Mouse (Mus musculus) urinary bladder, postnatal 10 days (tissue): ENCODE results near the gene Ctsa.
"Not testable (repeated sequence)": the region's sequence is repeated elsewhere in the genome, so short reads cannot be mapped to it uniquely, and the experiment has no call there.

Source experiments
- DNase-seq: peaks from one replicate; pipeline ENCODE4 v3.0.0; 2022; ENCODE audit warnings: low spot score

Gene Ctsa

DNA sequence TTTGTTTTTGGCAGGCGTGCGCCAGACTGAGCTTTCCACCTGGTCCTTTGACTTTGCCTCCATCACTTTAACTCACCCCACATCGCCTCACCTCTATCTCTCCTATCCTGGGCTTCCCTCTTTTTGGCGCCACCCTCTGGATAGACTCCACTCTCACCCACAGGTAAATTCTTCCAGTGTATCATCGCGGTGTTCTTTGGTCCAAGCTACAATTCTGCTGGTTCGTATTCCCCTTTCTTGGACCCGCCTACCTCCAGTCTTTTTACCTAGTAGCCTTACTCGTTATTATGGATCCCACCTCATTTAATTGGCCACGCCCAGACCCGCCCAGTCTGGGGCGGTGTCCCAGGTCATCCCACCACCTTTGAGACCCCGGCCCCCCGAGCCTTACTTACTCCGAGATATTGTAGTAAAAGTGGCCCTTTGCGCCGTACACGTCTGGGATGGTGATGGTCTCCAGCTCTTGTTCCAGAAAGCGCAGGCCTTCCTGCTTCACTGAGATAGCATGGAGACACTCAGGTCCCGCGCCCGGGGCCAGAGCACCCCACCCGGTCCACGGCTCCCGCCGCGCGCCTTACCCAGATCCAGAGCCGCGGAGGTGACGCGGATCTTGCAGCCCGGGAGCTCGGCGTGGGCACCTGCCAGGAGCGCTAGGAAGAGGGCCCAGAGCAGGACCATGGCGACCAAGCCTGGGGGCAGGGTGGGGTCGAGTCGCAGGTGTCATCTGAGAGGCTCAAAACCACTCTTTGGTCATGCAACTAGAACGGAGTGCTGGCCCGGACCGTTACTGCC is 23.8 kb downstream of the Ctsa start:
- no peak for DNase-seq

DNA sequence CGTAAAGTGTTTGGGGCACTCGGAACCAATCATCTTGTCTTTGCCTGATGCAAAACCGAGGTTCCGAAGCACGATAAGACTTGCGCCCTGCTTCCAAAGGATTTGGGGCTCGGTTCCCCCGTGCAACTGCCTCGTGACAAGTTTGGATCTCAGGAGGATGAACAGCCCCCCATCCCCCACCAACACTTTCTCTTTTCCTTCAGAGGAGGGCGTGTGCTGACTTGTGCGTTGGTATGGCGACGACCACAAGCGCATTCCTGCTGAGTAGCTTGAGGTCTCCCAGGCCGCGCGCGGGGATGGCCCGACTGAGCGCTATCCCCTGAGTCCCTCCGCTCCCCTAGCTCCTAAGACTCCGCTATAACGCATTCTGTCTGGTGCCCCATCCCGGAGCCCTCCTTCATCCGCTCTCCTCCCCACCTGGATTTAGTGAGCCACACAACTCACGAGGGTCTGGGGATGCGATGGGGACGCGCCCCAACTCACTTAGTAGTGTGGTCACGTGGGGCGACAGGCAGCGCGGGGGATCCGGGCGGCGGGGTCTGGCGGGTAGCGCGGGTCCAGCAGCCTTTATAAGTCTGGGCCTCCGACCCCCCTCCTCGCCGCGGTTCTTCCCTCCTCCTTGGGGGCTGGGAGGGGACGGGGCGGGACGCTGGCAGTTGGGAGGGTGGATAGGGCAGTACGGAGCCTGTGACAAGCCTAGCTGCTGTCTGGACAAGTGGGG is 24.6 kb downstream of the Ctsa start, which contains the start of gene Pltp:
Gene Pltp, minus strand, starts transcription at position 611 of the 721 bp plus-strand sequence.
- no peak for DNase-seq

DNA sequence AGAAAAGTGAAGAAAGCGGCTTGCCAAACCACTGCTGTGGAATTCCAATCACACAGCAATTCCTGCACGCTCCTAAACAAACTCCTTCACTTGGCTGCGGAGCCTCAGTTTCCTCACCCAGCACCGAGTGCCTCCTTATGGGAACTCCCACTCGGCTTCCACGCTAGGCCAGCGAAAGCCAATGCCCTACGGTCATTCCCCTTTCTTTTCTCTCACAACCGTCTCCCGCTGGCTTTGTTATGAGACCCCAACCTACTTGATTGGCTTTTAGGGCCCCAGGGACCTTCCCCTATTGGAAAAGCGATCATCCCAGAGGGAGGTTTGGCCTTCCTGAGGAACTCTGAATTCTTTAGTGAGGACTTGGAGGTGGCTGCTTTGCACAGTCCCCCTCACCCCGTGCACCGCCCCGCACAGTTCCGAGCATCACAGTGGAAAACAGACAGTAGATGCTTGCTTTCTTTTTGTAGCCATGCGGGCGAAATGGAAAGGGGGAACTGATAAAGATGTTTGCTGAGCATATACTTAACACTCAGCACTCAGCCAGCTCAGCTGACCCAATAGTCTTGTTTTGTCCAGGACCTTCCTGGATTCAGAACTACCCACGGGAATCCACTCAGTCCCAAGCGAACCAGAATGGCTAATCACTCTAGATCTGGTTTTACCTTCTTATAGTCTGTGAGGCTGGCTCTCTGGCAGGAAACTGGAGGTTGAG is 25.3 kb downstream of the Ctsa start:
- DNase-seq = no peak

DNA sequence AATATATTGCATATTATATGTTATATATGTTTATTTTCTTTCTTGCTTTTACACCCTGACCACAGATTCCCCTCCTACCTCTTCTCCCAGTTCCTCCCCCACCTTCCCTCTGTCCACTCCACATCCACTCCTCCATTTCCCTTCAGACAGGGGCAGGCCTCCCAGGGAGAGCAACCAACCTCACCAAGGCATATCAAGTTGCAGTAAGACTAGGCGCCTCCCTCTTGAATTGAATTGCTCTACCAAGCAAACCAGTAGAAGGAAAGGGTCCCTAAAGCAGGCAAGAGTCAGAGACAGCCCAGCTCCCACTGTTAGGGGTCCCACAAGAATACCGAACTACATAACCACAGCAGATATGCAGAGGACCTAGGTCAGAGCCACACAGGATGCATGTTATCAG is 26.5 kb downstream of the Ctsa start:
- no peak for DNase-seq

DNA sequence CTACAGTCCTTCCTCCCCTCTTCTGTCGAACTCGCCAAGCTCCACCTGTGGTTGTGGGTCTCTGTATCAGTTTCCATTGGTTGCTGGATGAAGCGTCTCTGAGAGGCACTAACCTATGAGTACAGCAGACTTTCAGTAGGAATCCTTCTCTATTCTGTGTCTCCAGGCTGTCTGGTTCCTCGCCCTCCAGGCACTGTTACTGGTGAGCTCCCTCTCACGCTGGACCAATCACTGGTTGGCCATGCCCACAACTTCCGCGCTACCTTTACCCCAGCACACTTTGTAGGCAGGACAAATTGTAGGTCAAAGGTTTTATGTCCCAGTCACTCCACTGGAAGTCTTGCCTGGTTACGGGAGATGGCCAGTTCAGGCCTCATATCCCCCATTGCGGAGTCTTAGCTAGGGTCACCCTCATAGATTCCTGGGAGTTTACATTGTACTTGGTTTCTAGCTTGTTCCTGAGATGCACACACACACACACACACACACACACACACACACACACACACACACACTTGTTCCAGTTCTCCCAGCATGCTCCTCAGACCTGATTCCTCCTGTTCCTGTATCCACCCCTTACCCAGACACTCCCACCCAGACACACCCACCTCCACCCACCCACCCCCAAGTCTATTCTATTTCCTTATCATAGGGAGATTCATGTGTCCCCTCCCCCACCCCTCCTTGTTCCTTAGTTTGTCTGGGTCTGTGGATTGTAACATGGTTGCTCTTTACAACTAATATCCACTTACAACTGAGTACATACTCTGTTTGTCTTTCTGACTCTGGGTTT is 27.2 kb downstream of the Ctsa start:
- no peak for DNase-seq

DNA sequence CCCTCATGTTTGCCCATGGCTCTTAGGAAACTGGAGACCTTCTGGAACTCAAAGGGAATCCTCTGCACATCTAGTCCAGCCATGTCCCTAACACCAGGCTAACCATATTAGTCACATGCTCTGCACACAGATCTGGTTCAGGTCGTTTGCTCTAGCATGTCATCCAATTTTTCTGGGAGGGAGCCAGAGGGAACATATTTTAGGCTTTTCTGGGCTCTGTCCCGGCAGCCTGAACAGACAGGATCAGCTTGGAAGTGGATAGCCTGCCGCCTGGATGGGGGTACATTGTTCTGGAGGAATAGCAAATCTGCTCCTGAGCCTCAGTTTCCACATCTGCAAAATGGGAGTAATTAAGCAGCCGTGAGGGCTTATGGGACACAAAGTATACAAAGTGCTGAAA is 28.4 kb downstream of the Ctsa start:
- no peak for DNase-seq

DNA sequence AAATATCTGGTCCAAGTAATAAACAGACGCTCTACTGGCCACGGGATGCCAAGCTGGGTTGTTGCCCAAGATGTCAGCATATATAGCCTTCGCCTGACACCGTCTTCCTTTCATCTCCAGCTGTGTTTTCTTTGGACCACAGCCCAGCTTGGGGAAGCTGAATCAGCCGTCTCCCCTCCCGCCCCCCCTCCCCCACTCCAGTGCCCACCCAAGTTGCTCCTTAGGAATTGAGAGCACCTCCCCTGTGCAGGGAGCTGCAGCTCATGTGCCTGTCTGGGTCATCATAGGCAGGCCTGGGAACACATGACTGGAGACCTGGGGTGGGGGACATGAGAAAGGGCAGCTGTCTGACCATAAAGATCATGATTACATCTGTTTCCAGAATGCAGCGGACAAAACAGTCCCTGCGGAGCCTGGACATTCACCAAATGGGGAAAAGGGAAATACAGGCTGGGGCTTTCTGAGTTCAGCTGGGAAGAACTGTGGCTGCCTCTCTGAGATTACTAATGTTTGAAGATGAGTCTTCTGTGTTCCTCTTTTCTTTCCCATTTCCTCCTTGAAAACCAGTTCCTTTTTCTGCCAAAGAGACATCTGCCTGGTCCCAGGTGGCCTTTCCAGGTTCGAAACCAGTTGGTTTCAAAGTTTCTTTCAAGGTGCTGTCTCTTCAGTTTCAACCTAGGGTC is 29.6 kb downstream of the Ctsa start:
- no peak for DNase-seq

DNA sequence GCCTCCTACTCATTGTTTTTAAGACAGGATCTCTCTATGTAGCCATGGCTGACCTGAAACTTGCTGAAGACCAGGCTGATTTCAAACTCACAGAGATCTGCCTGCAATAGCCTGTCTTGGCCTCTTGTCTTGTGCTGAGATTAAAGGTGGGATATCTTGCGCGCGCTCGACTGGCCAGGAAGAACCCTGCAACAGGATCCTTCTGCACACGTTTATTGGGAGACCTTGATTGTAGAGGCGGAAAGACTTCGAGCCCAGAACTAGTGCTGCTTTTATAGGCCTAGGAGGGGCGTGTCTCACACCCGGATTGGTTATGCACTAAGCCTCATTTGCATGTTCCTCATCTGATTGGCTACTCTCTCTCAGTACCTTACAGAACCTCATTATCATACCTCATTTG is 30.7 kb downstream of the Ctsa start:
- DNase-seq = not testable (repeated sequence)

DNA sequence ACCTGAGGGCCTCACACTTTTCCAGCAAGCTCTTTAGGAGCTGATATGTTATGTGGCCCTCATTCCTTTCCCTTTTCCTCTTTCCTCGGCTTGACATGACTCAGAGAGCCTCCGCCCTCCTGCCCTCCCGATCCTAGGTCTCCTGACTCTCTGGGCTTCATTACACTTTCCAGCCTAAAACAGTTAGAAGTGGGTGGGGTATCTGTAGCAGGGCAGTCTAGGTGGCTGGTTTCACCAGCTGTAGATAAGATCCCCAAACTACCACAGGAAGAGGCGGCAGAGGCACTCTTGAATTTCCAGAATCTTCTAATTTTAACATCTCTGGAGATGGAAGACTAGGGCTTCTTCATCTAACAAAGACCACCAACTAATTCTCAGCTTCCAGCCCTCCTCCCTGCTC is 31.9 kb downstream of the Ctsa start:
- DNase-seq = no peak

DNA sequence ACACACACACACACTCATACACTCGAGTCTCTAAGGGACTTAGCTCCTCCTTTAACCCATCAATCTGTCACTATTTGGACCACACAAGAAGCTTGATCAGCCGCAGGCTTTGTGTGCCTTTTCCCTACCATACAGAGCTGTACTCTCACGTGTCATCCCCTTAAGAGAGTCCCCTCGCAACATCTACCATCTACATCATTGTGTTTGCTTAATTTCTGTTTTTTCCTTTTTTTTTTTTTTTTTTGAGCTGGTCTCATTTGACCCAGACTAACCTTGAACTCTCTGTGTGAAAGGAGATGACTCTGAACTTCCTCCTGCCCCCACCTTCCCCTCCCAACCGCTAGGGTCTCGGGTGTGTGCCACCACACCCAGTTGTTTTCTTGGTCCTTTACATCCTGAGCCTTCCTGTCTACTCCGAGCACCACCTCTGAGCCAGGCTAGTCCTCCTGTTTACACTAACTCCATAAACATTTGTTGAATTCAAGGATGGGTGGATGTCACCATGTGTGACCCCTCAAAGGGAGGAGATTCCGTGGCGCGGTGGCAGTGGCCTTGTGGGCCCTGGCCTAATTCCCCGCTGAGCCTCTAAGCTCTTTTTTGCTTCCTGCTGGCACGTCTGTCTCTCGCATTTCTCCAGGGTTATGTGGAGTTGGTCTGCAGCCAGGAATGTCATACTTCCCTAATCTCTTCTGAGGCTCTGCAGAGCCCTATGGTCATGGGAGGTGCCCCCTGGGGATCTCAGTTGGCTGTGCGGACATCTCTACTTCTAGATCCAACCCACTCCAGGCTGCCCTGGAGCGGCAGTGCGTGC is 34.3 kb downstream of the Ctsa start:
- DNase-seq = no peak

DNA sequence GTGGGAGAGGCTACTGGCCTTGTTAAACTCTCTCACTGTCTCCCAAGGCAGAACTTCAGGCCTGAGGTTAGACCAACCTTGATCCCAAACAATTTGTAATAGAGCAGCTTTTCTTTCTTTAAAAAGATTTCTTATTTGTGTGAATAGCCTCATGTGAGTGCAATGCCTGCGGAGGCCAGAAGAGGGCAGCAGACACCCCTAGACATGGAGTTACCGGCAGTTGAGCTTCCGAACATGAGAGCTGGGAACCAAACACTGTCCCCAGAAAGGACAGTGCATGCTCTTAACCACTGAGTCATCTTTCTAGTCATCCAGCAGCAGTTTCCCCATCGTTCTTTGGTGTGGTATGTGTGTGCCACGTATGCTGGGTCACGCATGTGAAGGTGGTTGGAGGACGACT is 34.9 kb downstream of the Ctsa start:
- DNase-seq = no peak

DNA sequence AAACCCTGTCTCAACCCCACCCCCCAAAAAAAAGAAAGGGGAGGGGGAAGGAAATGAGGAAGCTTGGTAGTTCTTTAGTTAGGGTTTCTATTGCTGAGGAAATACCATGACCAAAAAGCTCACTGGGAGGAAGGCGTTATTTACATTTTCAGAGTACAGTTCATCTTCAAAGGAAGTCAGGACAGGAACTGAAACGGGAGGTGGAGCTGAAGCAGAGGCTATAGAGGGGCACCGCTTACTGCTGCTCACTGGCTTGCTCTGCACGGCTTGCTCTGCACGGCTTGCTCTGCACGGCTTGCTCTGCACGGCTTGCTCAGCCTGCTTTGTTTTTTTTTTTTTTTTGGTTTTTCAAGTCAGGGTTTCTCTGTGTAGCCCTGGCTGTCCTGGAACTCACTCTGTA is 35.8 kb downstream of the Ctsa start:
- DNase-seq = no peak

DNA sequence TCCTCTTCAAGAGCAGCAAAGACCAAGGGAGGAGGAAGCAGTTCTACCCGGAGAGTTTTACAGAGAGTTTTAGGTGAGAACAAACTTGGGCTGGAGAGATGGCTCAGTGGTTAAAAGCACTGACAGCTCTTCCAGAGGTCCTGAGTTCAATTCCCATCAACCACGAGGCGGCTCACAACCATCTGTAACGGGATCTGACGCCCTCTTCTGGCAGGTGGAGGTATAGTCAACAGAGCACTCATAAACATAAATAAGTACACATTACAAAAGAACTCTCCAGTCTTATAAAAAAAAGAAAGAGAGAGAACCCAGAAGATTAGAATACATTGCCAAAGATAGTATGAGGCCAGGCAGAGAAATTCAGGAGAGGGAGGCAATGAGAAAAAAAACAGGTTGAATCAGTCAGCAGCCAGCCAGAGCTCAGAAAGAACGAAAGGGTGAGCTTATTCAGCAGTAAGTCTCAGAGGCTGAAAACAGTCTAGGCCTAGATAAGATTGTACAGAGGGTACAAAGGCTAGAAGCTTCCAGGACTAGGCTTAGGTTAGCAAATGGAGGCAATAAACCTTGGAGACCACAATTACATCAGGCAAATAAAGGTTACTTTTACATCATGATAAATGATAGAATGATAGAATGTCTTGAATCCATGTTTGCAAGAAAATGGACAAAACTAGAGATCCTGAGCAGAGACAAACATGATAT is 39.1 kb downstream of the Ctsa start:
- no peak for DNase-seq

DNA sequence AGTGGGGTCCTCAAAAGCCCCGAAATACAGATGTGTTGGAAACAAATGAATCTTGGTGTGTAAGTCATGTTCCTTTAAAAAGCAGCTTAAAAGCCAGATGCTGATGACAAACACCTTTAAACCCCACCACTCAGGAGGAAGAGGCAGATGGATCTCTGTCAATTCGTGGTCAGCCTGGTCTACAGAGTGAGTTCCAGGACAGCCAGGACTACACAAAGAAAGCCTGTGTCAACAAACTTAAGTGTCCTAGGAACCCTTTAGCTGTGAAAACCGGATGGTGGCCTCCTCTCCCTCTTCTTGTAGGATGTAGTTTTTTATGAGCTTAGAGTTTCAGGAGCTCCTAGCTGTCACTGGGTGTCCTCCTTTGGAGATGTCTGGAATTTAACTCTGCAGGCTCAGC is 40.9 kb downstream of the Ctsa start:
- DNase-seq = no peak

DNA sequence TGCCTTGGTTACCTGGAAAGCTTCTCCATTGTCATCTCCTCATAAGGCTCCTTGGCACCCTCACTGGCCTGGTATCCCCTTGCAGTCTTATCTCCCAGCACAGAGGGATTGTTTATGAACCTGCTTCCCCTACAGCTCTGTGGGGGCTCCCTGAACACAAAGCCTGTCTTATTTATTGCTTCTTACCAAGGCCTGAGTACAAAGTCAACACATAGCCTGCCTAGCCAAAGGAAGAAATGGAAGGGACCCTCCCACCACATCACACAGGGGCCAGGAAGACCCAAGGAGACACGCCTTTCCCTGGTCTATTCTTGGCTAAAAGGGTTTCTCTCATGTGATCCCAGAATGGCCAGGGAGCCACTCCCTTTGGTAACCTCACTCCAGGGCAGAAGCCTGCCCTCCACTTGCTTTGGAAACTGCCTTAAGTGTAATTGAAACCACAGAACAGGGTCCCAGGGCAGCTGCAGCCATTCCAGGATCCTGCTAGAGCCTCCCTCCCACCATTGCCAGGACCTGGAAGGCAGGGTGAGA is 41.6 kb downstream of the Ctsa start:
- DNase-seq = no peak

DNA sequence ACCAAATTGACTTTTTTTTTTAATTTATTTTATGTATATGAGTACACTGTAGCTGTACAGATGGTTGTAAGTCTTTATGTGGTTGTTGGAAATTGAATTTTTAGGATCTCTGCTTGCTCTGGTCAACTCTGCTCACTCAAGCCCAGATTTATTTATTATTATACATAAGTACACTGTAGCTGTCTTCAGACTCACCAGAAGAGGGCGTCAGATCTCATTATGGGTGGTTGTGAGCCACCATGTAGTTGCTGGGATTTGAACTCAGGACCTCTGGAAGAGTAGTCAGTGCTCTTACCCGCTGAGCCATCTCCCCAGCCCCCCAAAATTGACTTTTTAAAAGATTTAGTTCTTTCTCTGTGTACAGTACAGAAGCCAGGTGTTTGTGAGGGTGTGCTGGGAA is 43.0 kb downstream of the Ctsa start:
- DNase-seq = not testable (repeated sequence)

DNA sequence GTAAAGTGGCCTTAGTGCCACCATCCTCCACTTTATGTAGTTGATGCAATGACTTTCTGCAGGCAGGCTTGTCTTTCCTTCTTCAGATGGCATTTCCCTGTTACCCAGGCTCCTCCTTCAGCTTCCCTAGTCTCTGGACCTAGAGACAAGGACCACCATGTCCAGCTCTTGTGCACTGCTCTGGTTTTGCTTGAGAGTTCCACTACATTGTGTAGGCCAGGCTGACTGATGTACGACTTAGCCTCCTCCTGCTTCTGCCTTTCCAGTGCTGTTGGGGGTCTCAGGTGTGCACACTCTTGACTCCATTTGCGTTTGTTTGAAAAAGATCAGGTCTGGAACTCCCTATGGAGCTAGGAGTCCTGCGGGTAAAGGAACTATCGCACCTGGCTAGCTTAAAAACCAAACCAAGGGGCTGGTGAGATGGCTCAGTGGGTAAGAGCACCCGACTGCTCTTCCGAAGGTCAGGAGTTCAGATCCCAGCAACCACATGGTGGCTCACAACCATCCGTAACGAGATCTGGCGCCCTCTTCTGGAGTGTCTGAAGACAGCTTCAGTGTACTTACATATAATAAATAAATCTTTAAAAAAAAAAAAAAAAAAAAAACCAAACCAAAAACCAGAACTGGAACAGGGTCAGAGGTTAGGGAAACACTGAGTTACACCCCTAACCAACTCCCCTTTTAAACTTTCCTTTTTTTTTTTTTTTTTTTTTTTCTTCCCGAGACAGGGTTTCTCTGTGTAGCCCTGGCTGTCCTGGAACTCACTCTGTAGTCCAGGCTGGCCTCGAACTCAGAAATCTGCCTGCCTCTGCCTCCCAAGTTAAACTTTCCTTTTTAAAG is 44.9 kb downstream of the Ctsa start:
- DNase-seq = not testable (repeated sequence)

DNA sequence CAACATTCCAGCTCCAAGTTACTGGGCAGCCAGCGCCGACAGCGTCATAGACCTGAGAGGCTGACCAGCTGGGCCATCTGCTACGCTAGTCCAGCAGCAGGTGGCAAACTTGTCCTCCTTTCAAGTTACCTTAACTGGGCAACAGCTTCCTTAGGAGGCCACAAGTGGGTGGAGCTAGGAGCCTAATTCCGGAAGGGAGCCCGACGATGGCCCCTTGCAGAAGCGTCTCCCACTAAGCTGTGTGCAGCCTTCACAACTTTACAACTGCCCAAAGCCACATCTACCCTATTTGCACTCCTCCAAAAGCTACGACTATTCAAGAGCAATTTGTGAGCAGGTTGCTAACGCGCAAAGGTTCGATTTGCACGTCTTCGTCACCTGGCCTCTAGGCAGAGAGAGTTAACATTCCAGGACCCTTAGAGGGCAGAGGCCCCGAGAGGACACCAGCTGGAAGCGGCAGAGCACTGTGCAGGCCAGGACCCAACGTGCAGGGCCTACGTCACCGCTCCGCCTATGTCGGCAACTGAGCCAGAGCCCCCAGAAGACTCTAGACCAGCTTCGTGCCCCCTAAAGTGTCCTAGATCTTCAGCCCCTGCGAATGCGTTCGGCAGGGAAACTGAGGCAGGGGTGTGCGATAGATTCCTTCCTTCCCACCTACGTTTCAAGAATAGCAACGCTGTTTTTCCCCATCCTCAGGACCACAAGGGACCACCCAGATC is 46.0 kb downstream of the Ctsa start:
- DNase-seq = no peak
